Mouse (Mus musculus) Patski (cell line): ENCODE measurements around the gene Tmem51. TPM values are rescaled to one million over a fixed set of nuclear protein-coding genes. Genes with fewer than 3 reads are reported as not detected.
A peak's percentile ranks its signal among the peaks of the same experiment; 100 is the strongest.

Source experiments
- ATAC-seq: fragments of 100-300 bp; one replicate; pipeline ENCODE4 v1.8.0; 2021
- CTCF ChIA-PET: fragments of 350-600 bp; sonication (Branson Sonifier 250); formaldehyde crosslinking; loops from one replicate; lab custom pipeline; 2022; ENCODE audit warnings: inconsistent platforms; lab: Charles Lee
- POLR2A ChIA-PET: fragments of 350-600 bp; sonication (Branson Sonifier 250); formaldehyde crosslinking; loops from one replicate; lab custom pipeline; 2022; ENCODE audit warnings: antibody characterized with exemption, inconsistent platforms; lab: Charles Lee
- DNase-seq: peaks from one replicate; pipeline ENCODE4 v3.0.0-alpha.2; 2011; ENCODE audit warnings: low read depth, low spot score
- H3K27me3 ChIP-seq: fragments of 371-371 bp; one replicate; pipeline ENCODE4 v1.5.1; 2021
- CTCF ChIP-seq: fragments of 100-300 bp; IDR thresholded peaks from one replicate; pipeline ENCODE4 v1.5.1; 2021
- in situ Hi-C: fragments of 300-500 bp; cut with MboI; formaldehyde crosslinking; loops from 3 replicates; pipeline ENCODE4 v1.11.1; 2018; ENCODE audit warnings: low pct_unique_long_range_greater_than_20kb, mixed read lengths
- polyA plus RNA-seq: library from polyadenylated mRNA; unstranded; gene quantifications from one replicate; pipeline ENCODE4 v1.2.3, GENCODE M21; 2021

Tmem51 gene
- polyA plus RNA-seq, 1 experiment from 2014 or later, result 10.3 TPM

DNA sequence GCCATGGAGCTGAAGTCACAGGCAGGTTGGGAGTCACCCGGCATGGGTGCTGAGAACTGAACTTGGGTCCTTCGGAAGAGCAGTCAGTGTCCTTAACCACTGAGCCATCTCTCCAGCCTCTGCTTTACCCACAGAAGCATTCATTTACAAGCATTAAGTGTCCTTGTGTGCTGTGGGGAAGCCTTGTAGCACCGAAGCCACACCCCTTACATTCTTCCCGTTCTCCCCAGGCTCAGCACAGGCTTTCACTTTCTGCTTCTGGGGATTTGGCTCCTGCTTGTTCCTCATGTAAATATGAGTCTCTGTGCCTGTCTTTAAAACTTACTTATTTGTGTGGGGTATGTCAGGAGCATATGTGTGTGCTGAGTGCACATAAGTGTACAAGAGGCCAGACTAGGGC, 60.9 kb downstream of the Tmem51 start:
- DNase-seq, result no peak
- H3K27me3 ChIP-seq, result no peaks in the 10 kb centered on the region
- no peak for TF ChIP-seq CTCF
- no peak for ATAC-seq
- ChIA-PET CTCF (no interaction called here), POLR2A (no interaction called here)
- in situ Hi-C loops, result no loop called here

DNA sequence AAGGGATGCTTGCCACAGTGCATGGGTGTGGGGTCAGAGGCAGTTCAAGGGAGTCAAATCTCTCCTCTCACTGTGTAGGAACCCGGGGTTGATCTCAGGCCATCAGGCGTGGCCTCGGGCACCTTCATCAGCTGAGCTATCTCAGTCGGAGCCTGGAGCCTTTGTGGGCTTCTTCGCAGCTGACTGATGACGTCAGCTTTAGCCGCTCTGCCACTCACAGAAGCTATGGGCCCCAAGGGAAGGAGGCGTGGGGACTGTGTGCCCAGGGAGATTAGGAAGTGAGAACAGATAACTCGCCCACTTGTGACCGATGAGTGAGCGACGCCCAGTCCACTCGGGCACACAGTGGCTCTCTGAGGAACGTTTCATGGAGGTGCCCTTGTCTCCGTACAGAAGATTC, 66.4 kb downstream of the Tmem51 start:
- ATAC-seq (no peak), DNase-seq (no peak)
- ChIA-PET POLR2A (no interaction called here), CTCF (no interaction called here)
- in situ Hi-C loops, result no loop called here
- H3K27me3 ChIP-seq, result no peaks in the 10 kb centered on the region
- no peak for TF ChIP-seq CTCF

DNA sequence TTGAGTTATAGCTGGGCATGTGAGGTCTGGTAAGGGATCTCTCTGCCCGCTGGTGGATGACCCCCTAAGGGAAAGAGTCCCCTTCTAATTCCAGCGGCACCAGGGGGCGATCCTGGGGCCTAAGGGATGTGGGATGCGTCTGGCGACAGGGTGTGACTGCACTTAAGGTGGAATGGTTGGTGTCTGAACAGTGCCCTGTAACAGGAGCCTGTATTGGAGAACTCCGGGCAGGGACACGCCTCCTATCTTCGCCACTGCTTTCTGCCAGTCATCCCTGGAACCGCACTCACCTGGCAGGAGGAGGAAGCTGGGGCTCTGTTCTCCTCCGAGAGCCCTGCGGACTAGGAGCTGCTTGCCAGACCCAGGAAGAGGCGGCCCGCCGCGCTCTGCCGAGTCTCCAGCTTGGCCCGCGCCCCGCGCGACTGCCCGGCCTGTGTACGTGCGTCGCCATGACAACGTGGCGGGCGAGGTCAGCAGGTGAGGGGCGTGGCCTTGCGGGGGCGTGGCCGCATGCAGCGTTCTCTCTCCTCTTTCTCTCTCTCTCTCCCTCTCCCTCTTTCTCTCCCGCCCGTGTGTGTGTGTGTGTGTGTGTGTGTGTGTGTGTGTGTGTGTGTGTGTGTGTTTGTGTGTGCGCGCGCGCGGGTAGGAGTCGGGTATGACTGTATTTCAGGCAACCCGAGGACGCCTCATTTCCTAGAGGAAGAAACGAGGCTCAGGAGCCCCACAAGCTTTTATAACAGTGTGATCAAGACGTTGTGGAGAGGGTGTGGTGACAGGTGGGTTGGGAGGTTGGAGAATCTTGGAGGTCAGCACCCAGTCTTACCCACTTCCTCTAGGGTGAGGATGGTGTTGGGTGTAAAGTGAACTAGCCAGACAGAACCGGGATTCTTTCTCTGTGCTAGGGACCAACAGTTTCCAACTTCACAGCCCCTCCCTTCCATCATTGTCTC, 69.2 kb downstream of the Tmem51 start, which contains the start of gene Fhad1:
TSS of gene Fhad1 (minus strand) at position 424 of the 950 bp plus-strand sequence.
- ChIA-PET POLR2A (no interaction called here), CTCF (interaction anchor here (1.5 kb wide), 1 partner anchor 10 kb away, joined by 5 read pairs; no protein-coding TSS in a partner anchor)
- in situ Hi-C loops, result no loop called here
- ATAC-seq (peak; percentile 67), DNase-seq (no peak)
- no peaks in the 10 kb centered on the region for H3K27me3 ChIP-seq
- TF ChIP-seq CTCF, result no peak

DNA sequence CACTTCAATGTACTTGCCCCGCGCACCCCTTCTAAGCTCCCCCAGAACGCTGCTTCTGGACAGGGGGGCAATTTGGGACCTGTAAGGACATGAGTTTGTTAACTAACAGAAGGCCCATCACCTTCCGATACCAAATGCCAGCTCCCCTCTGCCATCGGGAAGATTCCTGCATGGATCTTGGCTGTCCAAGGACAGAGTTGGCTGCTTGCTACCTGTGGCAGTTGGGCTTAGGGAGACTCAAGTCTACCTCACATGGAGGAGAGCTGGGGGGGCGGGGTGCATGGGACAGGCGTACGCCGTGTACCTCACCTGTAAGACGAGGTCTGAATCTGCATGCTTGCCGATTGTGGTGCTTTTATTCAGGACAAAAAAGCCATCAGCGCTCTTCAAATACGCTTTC, 72.9 kb downstream of the Tmem51 start:
- in situ Hi-C loops, result no loop called here
- POLR2A ChIA-PET, result no interaction called here
- ATAC-seq (no peak), DNase-seq (no peak)
- CTCF ChIA-PET, result interaction anchor here (0.9 to 2.5 kb wide), 3 partner anchors 35 to 86 kb away, joined by 3 to 8 read pairs (median 4); no protein-coding TSS in a partner anchor
- no peak for TF ChIP-seq CTCF
- no peaks in the 10 kb centered on the region for H3K27me3 ChIP-seq

DNA sequence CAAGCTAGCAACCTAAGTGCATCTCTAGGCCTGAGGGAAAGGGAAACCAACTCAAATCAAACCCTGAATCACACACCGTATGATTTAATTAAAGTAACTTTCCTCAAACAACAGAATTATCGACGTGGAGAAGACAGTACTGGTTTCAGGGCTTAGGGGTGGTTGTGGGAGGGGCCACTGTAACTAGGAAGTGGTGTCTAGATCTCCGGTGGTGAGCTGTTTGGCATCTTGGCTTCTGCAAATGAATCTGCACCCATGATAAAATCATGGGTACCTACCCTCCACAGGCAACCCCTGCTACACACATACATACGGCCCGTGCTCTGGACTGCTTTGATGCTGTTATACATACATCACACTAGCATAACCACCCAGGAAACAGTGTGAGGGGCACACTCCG, 73.7 kb downstream of the Tmem51 start:
- POLR2A ChIA-PET, result no interaction called here
- TF ChIP-seq CTCF, result no peak
- CTCF ChIA-PET, result interaction anchor here (0.9 to 2.5 kb wide), 3 partner anchors 34 to 87 kb away, joined by 3 to 8 read pairs (median 4); no protein-coding TSS in a partner anchor
- DNase-seq, result no peak
- in situ Hi-C loops, result no loop called here
- no peak for ATAC-seq
- no peaks in the 10 kb centered on the region for H3K27me3 ChIP-seq

DNA sequence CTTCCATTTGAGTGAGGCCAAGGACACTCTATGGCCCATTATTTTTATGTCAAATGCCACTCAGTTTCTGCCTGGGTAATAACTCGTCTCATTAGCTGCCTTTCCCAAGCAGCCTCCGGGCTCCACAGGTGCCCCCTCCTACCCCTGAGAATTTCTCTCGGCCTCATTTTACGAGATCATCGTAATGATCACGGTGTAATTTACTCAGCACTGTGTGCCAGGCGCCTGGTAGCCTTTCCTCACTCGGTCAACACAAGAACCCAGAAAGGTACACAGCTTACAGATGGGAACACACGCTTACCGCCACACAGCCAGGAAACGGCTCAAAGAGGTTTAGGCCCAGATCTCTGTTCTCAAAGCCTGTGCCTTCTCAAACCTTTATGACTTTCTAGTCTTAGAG, 75.9 kb downstream of the Tmem51 start:
- ChIA-PET POLR2A (no interaction called here), CTCF (no interaction called here)
- DNase-seq, result no peak
- ATAC-seq, result no peak
- TF ChIP-seq CTCF, result no peak
- no peaks in the 10 kb centered on the region for H3K27me3 ChIP-seq
- in situ Hi-C loops, result no loop called here

DNA sequence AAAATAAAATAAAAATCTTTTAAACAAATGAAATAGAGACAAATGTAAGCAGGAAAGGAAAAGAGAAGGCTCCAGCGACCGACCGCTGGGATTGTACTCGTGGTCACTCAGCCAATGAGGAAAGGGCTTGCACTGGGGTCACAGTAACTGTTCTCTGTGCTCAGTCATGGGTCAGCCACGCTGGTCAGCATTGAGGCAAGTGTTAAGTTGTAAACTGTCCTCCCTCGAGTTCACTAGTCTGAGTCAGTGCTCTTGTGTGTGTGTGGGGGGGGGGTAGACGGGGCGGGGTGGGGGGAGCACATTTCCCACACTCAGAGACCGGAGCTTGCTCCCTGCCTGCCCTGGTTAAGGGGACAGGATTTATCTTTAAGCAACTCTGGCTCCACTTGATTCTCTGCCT, 83.5 kb downstream of the Tmem51 start:
- in situ Hi-C loops, result loop anchor here (5.0 kb wide), 2 partner anchors 92 to 142 kb away; no protein-coding TSS in a partner anchor
- ChIA-PET POLR2A (no interaction called here), CTCF (no interaction called here)
- H3K27me3 ChIP-seq, result no peaks in the 10 kb centered on the region
- DNase-seq (no peak), ATAC-seq (no peak)
- no peak for TF ChIP-seq CTCF

DNA sequence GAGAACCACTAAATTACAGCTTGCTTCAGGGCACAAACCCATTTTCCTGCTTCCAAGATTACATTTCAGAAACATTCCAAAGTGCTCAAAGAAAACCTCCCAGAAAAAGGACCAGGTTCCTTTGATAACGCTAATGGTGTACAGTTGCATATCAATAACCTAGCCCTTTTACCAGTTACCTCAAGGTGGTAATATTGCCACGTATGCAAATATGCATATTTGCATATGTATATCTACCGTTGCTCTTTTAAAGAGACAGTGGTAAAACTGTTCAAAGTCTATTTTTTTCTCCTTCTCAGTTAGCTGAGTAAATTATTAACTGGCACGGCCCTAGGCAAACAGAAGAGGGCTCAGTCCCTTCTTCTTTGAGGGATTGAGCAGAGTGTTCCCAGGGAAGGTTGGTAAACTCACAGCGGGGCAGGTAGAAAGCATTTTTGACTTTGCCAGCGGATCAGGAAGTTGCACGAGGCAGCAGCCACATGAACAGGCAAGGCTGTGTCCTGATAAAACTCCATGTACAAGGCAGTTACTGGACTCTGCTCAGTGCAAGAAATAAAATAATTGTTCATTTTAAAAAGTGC, 84.5 kb downstream of the Tmem51 start:
- CTCF ChIA-PET, result no interaction called here
- ATAC-seq (no peak), DNase-seq (no peak)
- H3K27me3 ChIP-seq, result no peaks in the 10 kb centered on the region
- in situ Hi-C loops, result loop anchor here (5.0 to 25.0 kb wide), 4 partner anchors 65 to 1013 kb away; no protein-coding TSS in a partner anchor
- POLR2A ChIA-PET, result no interaction called here
- TF ChIP-seq CTCF, result no peak

DNA sequence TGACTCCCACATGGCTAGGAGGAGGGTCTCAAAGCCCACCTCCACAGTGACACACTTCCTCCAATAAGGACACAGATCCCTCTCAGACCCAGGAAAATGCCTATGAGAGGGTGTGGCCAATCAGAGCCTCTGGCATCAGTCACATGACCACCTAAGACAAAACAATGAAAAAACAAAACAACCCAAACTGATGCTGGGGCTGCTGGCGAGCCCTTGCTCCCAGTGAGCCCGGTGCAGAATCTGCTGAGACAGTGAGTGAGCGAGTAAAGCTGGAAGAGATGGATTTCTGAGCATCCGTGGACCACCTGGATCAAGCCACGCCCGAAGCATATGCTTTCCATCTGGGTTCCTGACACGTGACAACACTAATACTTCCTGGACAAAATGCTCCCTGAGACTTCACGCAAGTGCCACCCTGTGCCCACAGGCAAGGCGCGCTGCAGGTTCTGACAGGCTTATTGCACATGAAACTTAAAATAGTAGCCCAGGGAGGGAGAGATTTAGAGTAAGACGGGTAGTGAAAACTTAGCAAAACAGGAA, 85.8 kb downstream of the Tmem51 start:
- in situ Hi-C loops, result loop anchor here (10.0 to 25.0 kb wide), 2 partner anchors 64 to 1014 kb away; no protein-coding TSS in a partner anchor
- TF ChIP-seq CTCF, result no peak
- no peaks in the 10 kb centered on the region for H3K27me3 ChIP-seq
- ChIA-PET CTCF (interaction anchor here (3.1 kb wide), 1 partner anchor 22 kb away, joined by 9 read pairs; no protein-coding TSS in a partner anchor), POLR2A (no interaction called here)
- DNase-seq, result no peak
- ATAC-seq, result no peak

DNA sequence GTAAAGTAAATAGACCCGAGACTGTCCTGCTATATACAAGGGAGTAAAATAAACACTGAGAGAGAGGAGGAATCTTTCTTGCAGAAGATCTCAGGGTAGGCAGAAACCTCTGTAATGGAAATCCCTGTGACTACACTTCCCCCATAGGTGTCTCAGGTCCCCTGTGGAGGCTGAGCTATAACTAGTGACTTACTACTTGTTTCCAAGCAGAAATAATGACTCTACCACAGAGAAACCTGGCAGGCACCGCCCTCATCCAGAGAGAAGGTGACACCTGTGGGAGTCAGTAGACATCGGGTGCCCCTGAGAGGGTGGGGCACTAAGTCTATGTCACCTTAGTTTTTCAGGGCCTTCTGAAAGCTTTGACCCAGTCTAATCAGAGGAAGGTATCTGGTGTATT, 87.2 kb downstream of the Tmem51 start:
- no peak for TF ChIP-seq CTCF
- no peaks in the 10 kb centered on the region for H3K27me3 ChIP-seq
- CTCF ChIA-PET, result interaction anchor here (3.1 kb wide), 1 partner anchor 21 kb away, joined by 9 read pairs; no protein-coding TSS in a partner anchor
- in situ Hi-C loops, result loop anchor here (10.0 to 25.0 kb wide), 2 partner anchors 62 to 1015 kb away; no protein-coding TSS in a partner anchor
- POLR2A ChIA-PET, result no interaction called here
- DNase-seq, result no peak
- no peak for ATAC-seq
